Mouse (Mus musculus) cerebellum, adult 18-20 months (tissue): ENCODE measurements around the gene Mrln.

ENCODE experiments used
- DNase-seq, 2 experiments: peaks; one replicate each; pipeline ENCODE4 v3.0.0; 2021

Gene Mrln

DNA sequence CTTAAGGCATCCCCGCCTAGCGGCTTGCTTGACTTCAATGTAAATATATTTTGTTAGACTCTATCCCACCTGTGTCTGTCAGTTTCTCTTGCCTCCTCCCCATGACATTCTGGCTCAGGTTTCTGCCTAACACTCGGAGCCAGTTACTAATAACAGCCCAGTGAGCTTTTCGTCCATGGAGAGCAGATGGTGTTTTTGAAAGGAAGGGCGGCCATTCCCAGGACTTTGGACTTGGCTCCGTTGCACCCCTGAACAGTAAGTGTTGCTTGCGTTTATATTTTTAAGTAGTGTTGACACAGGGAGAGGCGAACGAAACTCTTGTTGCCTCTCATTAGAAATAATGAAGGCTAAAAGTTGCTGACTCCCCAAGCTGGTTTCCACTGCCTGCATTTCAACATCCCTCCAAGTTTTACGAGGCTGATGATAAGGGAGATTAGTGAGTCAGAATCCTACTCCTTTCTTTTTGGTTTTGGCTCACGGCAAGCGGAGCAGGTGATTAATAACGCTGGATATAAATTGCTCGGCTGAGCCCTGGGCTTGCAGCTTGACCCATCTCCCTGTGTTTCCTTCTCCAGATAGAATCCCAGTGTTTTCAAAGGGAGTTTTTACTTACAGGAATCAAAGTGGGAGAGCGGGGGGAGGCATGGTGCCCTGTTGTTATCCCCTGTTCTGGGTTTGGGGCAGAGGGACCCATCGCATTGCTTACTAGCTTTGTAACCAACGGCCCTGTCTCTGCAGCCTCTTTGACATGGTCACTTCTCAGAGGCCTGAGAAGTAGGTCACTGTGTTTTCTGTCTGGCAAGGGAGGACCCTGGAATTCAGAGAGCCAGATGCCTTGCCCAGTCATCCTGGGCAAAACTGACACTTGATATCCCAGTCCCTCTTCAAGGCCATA is at the start of gene Mrln:
Gene Mrln (plus strand): TSS at position 160 of the 895 bp plus-strand sequence.
- DNase-seq = peak; percentile 77 to 85

DNA sequence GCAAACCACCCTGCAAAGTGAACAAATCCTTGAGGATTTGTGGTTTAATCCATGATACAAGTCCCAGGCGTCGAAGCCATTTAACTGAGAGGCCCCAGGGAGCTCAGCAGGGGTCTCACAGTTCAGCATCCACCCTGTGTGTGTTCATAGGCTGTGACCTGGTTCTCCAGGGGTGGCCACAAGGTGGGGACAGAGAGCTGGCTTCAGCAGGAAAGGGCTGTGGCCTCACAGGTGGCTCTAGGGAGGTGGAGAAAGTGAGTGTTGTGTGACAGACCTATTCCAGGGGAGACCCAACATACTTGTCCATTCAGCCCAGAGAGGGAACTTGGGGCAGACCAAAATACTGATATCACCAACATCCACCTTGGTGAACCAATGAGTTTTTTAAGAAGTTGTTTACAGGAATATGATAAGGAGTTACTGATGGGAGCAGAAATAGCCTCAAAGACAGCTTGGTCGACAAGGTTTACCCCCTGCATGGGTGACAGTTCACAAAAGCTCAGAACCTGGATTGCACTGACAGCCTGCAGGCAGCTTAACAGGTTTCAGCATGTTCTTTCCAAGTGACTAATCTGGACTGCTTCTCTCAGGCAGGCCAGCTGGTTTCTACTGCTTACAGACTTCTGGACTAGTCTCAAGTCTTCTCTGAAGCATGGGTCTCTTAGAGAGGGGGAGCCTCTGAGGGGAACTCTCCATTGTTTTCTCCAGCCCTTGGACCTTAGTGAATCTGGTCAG is 47.9 kb upstream of the Mrln start:
- DNase-seq = peak; percentile 63 to 64

DNA sequence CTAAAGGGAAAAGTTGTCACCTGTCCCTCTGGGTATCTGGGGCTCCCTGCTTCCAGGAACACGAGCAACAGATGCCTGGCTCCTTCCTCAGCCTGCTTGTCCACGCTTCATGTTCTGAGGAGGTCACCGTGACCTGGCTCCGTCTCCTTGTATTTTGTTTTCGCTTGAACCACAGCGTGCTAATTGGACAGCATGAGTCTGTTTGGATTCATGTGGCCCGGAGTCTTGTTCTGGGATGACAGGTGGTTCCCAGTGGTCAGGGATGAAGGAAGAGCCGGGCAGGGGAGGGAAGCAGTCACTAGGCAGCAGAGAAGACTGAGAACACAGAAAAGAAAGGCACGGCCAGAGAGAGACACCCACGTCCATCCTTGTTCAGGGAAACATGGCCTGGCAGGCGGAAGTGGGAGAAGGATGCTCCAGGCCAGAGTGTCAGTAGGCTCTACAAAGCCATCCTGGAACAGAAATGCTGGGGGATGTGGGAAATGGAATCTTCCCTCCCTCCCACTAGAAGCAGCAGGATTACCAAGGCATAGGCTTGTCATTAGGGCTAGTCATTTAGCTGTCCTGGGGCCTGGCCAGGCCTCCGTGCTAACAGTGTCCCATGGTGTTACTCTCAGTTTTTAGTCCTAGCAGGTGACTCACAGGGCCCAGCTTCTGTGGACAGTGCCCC is 44.7 kb upstream of the Mrln start:
- DNase-seq = peak; percentile 52 to 64

DNA sequence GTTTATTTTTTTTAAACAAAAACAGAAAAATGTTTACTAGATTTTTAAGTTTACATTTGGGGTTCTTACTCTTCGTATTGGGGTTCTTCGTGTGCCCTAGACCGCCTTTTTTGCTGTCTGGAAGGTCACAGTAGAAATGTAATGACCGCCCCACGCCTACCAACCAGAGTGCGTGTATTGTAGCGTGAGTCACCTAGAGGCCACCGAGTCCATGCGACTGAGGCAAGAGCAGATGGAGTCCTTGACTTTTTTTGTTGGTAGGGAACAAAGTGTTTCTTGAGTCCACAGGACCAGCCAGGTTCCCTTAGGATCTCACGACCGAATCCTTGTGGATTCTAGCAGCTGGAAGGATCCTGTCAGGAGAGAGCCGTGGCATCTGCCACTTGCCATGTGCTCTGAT is 43.7 kb upstream of the Mrln start:
- no peak for DNase-seq

DNA sequence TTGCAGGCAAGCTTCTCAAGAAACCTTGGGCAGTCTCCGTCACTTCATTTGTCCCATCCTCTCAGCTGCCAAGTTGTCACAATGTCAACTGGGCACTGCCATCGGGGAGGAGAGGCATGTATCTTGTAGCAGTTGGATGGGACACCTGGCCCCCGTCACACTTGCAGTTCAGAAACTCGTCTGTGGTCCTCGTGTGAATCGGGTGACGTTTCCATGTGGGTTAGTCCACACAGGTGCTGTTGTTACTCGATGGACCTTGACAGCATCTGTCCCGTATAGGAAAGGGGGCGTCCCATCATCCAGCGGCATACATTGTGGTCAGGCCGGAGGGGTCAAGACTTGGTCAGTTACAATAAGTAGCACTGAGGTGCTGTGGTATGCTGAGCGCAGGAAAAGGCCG is 43.0 kb upstream of the Mrln start:
- no peak for DNase-seq

DNA sequence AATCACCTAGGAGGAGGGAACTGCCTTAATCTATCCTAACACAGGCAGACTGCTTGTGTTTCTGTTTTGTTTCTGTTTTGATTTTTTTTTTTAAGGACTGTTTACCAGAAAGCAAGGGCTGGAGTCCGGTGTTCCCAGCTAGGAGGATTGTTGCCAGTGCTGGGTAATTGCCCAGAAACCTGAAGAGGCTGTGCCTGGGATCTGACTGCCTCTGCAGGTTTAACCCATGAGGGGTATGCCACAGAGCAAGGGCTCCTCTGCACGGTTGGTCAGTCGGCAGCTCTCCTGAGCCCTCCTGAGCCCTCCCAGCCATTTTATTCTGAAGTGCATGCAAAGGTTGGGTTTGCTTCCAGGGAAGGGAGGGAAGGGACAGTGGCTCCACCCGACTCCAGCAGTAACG is 40.8 kb upstream of the Mrln start:
- DNase-seq = peak; percentile 65 to 76

DNA sequence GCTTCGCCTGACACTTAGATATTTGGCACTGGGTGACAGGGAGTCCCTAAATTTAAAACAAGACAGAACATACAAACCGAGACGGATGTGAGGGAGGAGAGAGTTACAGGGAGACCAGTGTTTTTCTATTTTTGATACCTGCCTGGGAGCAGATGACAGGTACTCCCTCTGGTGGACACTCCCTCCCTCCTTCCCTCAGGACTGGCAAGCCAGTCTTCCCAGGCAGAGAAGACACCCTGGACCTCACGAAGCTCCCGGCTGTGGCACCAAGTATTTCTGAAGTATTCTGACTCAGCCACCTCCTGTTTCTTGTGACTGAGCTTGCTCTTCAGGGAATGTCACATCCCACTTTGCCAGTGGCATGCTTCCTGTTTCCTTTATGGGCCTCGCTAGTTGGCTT is 38.6 kb upstream of the Mrln start:
- DNase-seq = peak; percentile 59 to 73

DNA sequence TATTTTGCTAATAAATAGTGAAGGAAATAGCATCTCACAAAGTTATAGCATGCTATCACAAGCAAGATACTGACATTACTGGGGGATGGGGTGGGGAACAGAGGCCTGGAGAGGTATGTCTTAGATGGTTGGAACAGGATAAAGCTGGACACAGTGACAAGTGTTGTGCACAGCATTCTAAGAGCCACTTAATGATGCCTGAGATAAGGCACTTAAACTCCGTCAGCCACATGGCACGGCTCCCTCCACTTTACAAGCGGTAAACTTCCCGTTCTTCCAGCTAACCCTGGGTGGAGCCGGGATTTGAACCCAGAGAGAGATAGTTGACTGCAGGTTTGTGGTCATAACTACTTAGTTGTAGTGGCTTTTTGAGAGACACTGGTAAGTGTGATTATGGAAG is 38.0 kb upstream of the Mrln start:
- no peak for DNase-seq

DNA sequence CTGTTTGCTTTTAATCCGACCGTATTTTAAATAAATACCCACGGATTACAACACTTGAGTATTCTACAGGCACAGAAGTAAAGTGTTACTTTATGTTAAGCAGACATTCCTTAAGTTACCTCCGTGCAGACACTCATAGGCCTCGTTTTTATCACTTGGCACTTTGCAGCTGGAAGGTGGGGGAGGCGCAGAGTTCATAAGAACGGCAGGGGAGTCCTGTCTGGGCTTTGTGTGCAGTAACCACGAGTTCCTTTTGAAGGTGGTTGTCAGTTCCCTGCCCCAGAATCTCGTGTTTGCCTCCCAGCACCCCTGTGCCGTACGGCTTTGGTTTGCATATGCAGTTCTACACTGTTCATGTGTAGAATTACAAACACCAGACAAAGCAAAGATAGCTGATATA is 36.8 kb upstream of the Mrln start:
- no peak for DNase-seq

DNA sequence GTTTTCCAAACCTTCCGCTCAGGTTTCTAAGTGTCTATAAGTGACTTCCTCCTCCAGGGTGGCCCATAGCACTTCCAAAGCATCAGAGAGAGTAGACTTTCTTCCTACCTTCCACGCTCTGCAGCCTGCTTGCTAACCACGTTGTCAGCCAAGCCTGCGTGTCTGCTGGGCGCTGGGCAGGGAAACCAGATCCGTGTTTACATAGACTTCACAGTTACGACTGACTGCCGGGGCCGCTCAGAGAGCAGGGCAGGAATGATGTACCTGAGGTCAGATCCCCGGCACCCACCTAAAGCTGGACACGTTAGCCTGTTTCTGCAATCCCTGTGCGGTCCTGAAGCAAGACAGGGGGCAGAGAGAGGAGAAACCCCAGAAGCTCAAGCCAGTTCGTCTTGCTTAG is 36.1 kb upstream of the Mrln start:
- DNase-seq = no peak

DNA sequence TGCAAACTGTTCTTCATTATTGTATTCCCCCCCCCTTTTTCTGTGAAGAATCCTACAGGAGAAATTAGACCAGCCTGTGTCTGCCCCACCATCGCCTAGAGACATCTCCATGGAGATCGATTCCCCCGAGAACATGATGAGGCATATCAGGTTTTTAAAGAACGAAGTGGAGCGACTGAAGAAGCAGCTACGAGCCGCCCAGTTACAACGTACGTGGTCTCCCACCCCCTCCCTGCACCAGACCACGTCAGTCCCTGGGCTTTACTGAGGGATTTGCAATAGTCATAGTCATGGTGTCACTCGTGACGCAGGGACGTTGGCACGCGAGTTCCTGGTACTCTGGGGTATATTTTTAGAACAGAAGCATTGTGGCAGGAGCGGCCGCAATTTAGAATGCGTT is 35.4 kb upstream of the Mrln start:
- DNase-seq = no peak

DNA sequence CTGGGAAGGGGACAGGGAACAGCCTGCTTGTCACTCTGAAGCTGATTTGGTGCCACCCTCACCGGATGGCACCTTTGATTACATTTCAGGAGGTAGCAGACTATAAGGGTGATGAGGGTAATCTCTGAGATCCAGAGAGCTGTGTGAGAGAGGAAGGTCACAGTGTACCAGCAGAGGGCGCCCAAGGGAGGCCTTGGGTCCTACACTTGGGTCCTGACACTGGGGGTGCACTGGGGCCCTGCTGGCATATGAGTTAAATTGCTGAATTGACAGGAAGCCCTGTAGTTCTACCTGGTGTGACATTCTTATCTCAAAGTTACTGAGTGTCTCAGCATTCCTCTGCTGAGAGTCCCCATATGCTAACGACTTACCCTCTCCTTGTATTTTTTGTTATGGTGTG is 31.1 kb upstream of the Mrln start:
- DNase-seq = peak; percentile 73 to 81

DNA sequence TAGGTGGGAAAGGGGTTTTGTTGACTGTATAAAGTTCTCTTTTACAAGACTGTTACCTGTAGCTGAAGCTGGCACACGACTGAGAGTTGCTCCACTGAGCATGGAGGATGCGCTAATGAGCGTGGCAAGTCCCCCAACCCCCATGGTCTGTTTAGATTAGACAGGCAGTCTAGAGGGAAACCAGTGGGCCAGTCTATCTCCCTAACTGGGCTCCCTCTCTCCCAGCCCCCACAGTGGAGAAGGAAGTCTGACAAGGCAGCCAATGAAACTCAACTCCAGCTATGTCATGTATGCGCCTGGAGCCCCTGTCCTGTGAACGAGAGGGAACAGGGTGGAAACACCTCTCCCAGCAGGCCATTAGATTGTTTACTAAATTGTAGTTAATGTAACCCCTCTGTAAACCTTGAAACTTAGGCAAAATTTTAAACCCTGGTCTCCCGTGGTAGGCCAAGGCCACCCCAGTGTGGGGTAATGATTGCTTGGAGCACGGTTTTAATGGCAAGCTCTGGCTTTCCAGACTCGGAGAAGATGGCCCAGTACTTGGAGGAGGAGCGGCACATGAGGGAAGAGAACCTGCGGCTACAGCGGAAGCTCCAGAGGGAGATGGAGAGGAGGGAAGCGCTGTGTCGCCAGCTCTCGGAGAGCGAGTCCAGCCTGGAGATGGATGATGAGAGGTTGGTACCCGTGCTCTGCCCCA is 29.8 kb upstream of the Mrln start:
- no peak for DNase-seq

DNA sequence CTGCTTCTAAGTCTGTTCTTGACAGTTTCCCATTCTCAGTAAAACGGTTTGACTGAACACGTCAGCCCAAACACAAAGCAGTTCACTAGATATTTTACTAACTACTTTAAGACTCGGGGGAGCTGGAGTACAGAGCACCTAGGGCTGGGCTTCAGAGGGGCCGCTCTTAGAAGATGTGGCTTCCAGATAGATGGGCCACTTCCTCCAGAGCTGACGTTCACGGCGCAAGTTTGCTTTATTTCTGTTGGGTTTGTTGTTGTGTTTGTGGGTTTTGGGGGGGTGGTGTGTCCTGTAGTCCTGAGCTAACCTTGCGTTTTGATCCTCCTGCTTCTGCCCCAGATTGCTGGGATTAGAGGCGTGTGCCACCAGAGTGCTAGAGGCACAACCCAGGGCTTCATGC is 23.7 kb upstream of the Mrln start:
- no peak for DNase-seq

DNA sequence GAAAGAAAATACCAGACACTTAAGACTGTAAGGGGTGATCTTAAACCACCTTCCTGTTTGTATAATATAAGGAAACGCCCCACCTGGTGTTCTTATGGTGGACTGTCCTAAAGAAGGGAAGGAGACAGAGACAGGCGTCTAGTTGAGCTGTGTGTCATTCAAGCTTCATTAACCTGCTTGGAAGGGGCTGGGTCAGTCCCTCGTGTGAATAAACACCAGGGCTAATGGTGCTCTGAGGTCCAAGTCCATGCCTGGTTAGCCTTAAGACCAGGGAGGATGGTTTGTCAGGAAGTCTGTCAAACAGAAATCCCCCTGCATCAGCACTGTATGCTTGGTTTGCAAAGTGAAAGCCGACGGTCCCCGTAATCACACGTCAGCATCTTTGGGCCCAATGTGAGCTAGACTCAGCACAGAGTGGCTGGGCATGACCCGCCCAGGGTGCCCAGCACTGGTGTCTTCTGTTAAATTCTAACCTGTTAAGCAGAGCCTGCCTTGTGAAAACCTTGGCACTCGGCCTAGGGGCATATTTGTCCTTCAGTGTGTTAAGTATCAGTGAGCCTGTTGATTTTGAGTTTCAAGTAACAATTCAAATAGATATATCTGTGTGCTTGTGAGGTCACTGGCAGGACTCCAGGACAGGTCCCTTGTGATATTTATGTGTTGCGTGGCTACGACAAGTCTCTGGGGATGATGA is 23.0 kb upstream of the Mrln start:
- DNase-seq = no peak

DNA sequence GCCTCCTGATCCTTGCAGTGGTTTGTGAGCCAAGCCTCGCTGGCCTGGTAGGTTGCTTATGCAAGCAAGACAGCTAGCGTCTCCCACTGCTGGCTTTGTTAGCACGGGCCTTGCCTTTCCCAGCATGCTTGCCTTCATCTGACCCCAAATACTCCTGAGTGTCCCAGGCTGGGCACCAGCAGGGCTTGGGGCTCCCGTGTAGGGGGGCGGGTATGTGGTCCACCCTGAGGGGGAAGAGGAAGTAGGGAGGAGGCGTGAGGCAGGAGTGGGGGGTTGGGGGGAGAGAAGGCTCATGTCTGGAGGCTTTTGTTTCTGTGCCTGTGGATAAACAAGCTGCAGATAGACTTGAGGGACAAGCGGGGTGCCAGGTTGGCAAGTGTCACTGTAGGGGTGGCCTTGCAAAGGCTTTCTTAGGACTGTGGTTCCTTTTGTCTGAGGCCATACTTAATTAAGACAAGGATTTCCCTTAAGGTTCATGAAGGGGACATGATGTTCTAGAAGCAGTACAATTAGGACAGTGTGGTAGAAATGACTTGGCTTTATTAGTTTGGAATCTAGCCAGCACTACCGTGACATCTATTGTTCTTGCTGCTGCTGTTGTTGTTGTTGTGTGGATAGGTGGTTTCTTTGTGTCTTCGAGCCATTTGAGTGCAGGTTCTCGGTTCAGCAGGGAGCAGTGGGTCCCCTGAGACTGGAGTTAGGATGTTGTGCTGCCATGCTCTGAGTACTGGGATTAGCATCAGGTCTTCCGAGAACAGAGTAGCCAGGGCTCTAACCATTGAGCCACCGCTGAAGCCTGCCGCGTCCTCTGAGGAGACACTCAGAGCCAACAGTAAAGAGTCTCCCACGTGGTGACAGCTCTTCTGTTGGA is 21.0 kb upstream of the Mrln start:
- DNase-seq = no peak

DNA sequence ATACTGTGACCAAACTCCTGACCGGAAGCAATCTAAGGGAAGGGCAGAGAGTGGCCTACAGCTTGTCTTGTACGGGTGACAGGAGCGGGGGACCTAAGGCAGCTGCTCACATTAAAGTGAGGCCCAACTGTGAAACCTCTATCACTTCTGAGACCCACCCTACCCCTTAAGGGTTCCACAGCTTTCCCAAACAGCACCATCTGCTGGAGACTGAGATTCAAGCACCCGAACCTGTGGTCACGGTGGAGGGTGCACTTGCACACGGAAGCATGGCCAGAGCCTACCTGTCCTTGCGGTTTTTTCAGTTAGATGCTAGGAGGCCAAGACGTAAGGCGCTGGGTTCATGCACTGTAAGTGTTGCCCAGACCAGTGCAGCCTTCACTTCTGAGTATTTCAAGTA is 18.3 kb upstream of the Mrln start:
- DNase-seq = peak; percentile 39 to 42

DNA sequence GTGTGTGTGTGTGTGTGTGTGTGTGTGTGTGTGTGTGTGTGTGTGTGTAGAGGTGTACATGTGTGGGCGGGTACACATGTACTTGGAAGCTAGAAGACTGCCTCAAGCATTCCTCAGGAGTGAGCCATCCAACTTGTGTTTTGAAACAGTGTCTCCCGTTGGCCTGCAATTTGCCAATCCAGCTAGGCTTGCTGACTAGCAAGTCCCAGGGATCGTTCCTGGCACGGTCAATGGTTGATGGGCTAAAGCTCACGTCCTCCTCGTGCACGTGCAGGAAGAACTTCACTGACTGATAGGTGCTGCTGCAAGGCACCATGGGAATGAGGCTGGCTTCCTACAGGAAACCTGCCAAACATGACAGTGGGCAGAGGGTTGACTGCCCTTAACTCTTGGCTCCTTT is 17.9 kb upstream of the Mrln start:
- DNase-seq = no peak

DNA sequence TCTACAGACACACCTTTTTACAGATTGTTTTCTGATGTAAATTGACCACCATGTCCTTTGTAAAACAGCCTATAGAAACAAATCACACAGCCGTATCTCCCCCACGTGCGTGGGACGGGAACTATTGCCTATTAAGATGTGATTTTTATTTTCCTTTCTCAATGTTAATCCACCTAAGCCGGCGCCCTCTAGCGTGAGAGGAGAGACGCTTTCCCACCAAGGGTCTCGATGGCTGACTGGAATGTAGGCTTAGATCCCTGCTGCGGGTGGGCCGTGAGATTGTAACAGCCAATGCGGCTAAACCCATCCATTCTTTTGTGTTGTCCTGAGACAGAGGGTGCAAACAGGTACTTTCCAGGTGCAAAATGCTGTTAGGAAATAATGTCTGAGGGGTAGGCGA is 14.6 kb upstream of the Mrln start:
- DNase-seq = no peak

DNA sequence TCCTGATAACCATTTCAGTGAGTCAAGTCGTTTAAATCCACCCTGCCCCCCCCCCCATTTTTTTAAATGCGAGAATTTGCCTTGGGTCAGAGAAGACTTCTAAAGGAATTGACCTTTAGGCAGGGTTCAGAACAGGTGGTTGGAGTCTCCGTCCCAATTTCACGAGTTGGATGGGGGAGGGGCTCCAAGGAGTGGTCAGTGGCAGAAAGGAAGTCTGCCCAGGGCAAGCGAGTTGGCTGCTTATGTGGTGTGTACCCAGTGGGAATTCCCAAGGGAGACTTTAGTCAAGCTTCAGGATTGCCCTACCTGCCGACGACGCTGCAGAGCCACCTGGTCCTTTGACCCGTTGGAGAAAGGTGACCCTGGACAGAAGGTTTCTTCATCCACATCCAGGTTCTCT is 10.2 kb upstream of the Mrln start:
- DNase-seq = no peak

DNA sequence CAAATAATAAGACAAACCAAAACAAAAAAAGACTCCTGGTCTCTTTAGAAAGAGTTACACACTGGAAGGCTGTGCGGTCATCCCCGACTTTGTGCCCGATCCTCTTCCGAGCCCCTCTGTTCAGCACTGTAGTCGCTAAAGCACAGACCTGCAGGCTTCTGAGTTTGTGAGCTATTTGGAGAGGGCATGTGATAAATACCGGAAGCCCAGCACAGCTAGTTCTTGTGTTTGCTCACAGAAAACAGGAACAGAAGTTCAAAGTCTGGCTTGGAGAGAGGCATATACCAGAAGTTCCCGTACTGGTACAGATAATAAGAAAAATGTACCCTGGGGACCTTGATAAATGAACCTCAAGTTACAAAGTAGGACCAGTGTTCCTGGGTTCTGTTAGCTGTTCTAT is 9.2 kb upstream of the Mrln start:
- no peak for DNase-seq

DNA sequence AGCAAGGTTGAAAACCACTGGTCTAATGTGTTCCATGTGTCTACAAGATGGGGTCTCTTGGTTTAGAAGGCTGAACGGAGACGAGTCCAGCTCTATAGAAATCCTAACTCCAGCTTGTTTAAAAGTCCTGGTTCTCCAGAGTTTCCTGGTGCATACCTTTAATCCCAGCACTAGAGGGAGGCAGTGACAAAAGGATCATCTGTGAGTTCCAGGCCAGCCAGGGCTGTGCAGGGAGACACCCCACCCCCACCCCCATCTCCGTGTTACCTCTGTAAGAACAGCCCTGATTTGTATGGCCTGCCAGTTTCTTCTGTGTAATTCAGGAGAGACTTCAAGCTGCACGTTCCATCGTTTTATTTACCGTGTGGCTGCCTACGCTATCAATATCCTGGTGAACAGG is 8.7 kb upstream of the Mrln start:
- DNase-seq = no peak
